Mouse (Mus musculus) forebrain, embryonic 12.5 days (tissue): ENCODE measurements around the gene D430041D05Rik. TPM values are rescaled to one million over a fixed set of nuclear protein-coding genes. Genes with fewer than 3 reads are reported as not detected.

Source experiments
- ATAC-seq: fragments of 200-750 bp; cut with Nextera tagmentation; 2 replicates; pipeline ENCODE4 v1.8.0; 2017; ENCODE audit warnings: moderate TSS enrichment; ENCODE audit not compliant: low FRiP score
- H3K27ac ChIP-seq: fragments of 300-500 bp; sonication (generic); 2 replicates; pipeline ENCODE4 v1.5.1; 2016; ENCODE audit warnings: mild to moderate bottlenecking
- H3K27me3 ChIP-seq: fragments of 300-500 bp; sonication (generic); 2 replicates; pipeline ENCODE4 v1.6.1; 2016; ENCODE audit warnings: mild to moderate bottlenecking
- H3K36me3 ChIP-seq: fragments of 300-500 bp; sonication (generic); replicated peaks from 2 replicates; pipeline ENCODE4 v1.6.1; 2016; ENCODE audit warnings: mild to moderate bottlenecking
- H3K4me1 ChIP-seq: fragments of 300-500 bp; sonication (generic); 2 replicates; pipeline ENCODE4 v1.6.1; 2016
- H3K4me2 ChIP-seq: fragments of 300-500 bp; sonication (generic); 2 replicates; pipeline ENCODE4 v1.6.1; 2016; ENCODE audit warnings: mild to moderate bottlenecking, moderate library complexity
- H3K4me3 ChIP-seq: fragments of 300-500 bp; sonication (generic); replicated peaks from 2 replicates; pipeline ENCODE4 v1.5.1; 2016; ENCODE audit warnings: mild to moderate bottlenecking
- H3K9ac ChIP-seq: fragments of 300-500 bp; sonication (generic); 2 replicates; pipeline ENCODE4 v1.6.1; 2016; ENCODE audit warnings: mild to moderate bottlenecking
- H3K9me3 ChIP-seq: fragments of 300-500 bp; sonication (generic); 2 replicates; pipeline ENCODE4 v1.6.1; 2016
- WGBS: fragments of 180-500 bp; shearing (Covaris S2); methylation state at CpG from one replicate; pipeline ENCODE4 v1.1.7; 2016; 5-methylcytosine and 5-hydroxymethylcytosine counted together
- polyA plus RNA-seq: library from polyadenylated mRNA; unstranded; fragments of >200 nt; fragmentation: Nextera tagmentation; extraction: Ambion mirVana; gene quantifications from 2 replicates; pipeline ENCODE4 v1.2.1, GENCODE M21; 2016

Gene D430041D05Rik
- polyA plus RNA-seq, 1 experiment from 2014 or later = 4.5 TPM

GRCm38 (mm10) chr2:104153876-104154275 is 256.9 kb downstream of the D430041D05Rik start:
- Histone ChIP-seq H3K9me3 (no peaks in the 10 kb centered on the region), H3K4me1 (no peaks in the 10 kb centered on the region), H3K27me3 (no peaks in the 10 kb centered on the region), H3K9ac (no peak overlapping the region), H3K4me3 (no peak overlapping the region), H3K4me2 (no peak overlapping the region), H3K27ac (no peak overlapping the region), H3K36me3 (no peaks in the 10 kb centered on the region; the same call in 1 of the 2 replicates)
- 85% methylated on average over 3 of the region's 3 CpGs for WGBS
- ATAC-seq = no peak

- no peak for ATAC-seq
- H3K9ac ChIP-seq = no peak overlapping the region
- no peaks in the 10 kb centered on the region; the same call in 1 of the 2 replicates for H3K36me3 ChIP-seq
- H3K4me1 ChIP-seq = no peaks in the 10 kb centered on the region
- no peak overlapping the region for H3K27ac ChIP-seq
- no peaks in the 10 kb centered on the region for H3K27me3 ChIP-seq
- 86% methylated on average over 4 of the region's 4 CpGs for WGBS
- no peaks in the 10 kb centered on the region for H3K9me3 ChIP-seq
- H3K4me3 ChIP-seq = no peak overlapping the region
- no peak overlapping the region for H3K4me2 ChIP-seq
These were observed 257.5 kb downstream of the D430041D05Rik start for GRCm38 (mm10) chr2:104153345-104153744.

GRCm38 (mm10) chr2:104150608-104151397 is 260.0 kb downstream of the D430041D05Rik start:
- no peak overlapping the region for H3K9ac ChIP-seq
- ATAC-seq = no peak
- no peaks in the 10 kb centered on the region; the same call in 1 of the 2 replicates for H3K36me3 ChIP-seq
- H3K27ac ChIP-seq = no peak overlapping the region
- no peaks in the 10 kb centered on the region for H3K9me3 ChIP-seq
- H3K4me1 ChIP-seq = no peaks in the 10 kb centered on the region
- H3K4me2 ChIP-seq = no peak overlapping the region
- 87% methylated on average over 6 of the region's 6 CpGs for WGBS
- no peaks in the 10 kb centered on the region for H3K27me3 ChIP-seq
- H3K4me3 ChIP-seq = no peak overlapping the region

- Histone ChIP-seq H3K9ac (no peak overlapping the region), H3K4me3 (no peak overlapping the region), H3K27me3 (no peaks in the 10 kb centered on the region), H3K4me2 (no peak overlapping the region), H3K36me3 (no peaks in the 10 kb centered on the region; the same call in 1 of the 2 replicates), H3K4me1 (no peaks in the 10 kb centered on the region), H3K9me3 (no peaks in the 10 kb centered on the region), H3K27ac (no peak overlapping the region)
- no peak for ATAC-seq
- 82% methylated on average over 4 of the region's 4 CpGs for WGBS
These were observed 262.8 kb downstream of the D430041D05Rik start for GRCm38 (mm10) chr2:104147910-104148561.

- WGBS = 89% methylated on average over 1 of the region's 1 CpGs
- Histone ChIP-seq H3K4me2 (no peak overlapping the region), H3K27ac (no peak overlapping the region), H3K4me3 (no peak overlapping the region), H3K9me3 (no peaks in the 10 kb centered on the region), H3K9ac (no peak overlapping the region), H3K36me3 (no peaks in the 10 kb centered on the region), H3K4me1 (no peaks in the 10 kb centered on the region), H3K27me3 (no peaks in the 10 kb centered on the region)
- ATAC-seq = no peak
These were observed 264.8 kb downstream of the D430041D05Rik start for GRCm38 (mm10) chr2:104145983-104146382.

- 84% methylated on average over 12 of the region's 12 CpGs for WGBS
- Histone ChIP-seq H3K9ac (no peak overlapping the region), H3K27me3 (no peaks in the 10 kb centered on the region), H3K4me1 (no peaks in the 10 kb centered on the region), H3K9me3 (no peaks in the 10 kb centered on the region), H3K27ac (no peak overlapping the region), H3K4me2 (no peak overlapping the region), H3K4me3 (no peak overlapping the region), H3K36me3 (no peaks in the 10 kb centered on the region)
- no peak for ATAC-seq
These were observed 266.8 kb downstream of the D430041D05Rik start for GRCm38 (mm10) chr2:104144004-104144403.

GRCm38 (mm10) chr2:104142140-104142539 is 268.7 kb downstream of the D430041D05Rik start:
- Histone ChIP-seq H3K4me2 (no peak overlapping the region), H3K4me3 (no peak overlapping the region), H3K27ac (no peak overlapping the region), H3K27me3 (no peaks in the 10 kb centered on the region), H3K36me3 (no peaks in the 10 kb centered on the region), H3K9me3 (no peaks in the 10 kb centered on the region), H3K4me1 (no peaks in the 10 kb centered on the region), H3K9ac (no peak overlapping the region)
- WGBS = 88% methylated on average over 8 of the region's 8 CpGs
- ATAC-seq = no peak

- no peaks in the 10 kb centered on the region for H3K36me3 ChIP-seq
- no peaks in the 10 kb centered on the region for H3K4me1 ChIP-seq
- H3K4me3 ChIP-seq = no peak overlapping the region
- H3K9me3 ChIP-seq = no peaks in the 10 kb centered on the region
- H3K9ac ChIP-seq = no peak overlapping the region
- no peak overlapping the region for H3K4me2 ChIP-seq
- H3K27ac ChIP-seq = no peak overlapping the region
- no peak for ATAC-seq
- 75% methylated on average over 2 of the region's 2 CpGs for WGBS
- no peaks in the 10 kb centered on the region; the same call in 1 of the 2 replicates for H3K27me3 ChIP-seq
These were observed 274.9 kb downstream of the D430041D05Rik start for GRCm38 (mm10) chr2:104135920-104136319.

- Histone ChIP-seq H3K9ac (no peak overlapping the region), H3K4me3 (no peak overlapping the region), H3K9me3 (no peaks in the 10 kb centered on the region), H3K4me2 (no peak overlapping the region), H3K36me3 (no peaks in the 10 kb centered on the region), H3K4me1 (no peaks in the 10 kb centered on the region), H3K27me3 (no peaks in the 10 kb centered on the region; the same call in 1 of the 2 replicates), H3K27ac (no peak overlapping the region)
- 54% methylated on average over 8 of the region's 8 CpGs for WGBS
- peak; percentile 81 for ATAC-seq
These were observed 276.4 kb downstream of the D430041D05Rik start for GRCm38 (mm10) chr2:104134150-104135056.

GRCm38 (mm10) chr2:104133042-104133810 is 277.6 kb downstream of the D430041D05Rik start:
- 53% methylated on average over 11 of the region's 12 CpGs for WGBS
- no peak for ATAC-seq
- H3K9me3 ChIP-seq = no peaks in the 10 kb centered on the region
- no peak overlapping the region for H3K27ac ChIP-seq
- no peaks in the 10 kb centered on the region; the same call in 1 of the 2 replicates for H3K27me3 ChIP-seq
- no peaks in the 10 kb centered on the region for H3K4me1 ChIP-seq
- H3K36me3 ChIP-seq = no peaks in the 10 kb centered on the region
- H3K4me3 ChIP-seq = no peak overlapping the region
- H3K9ac ChIP-seq = no peak overlapping the region
- no peak overlapping the region for H3K4me2 ChIP-seq

- H3K27me3 ChIP-seq = no peaks in the 10 kb centered on the region; the same call in 1 of the 2 replicates
- no peak for ATAC-seq
- no peak overlapping the region for H3K4me3 ChIP-seq
- no peaks in the 10 kb centered on the region for H3K9me3 ChIP-seq
- no peak overlapping the region for H3K9ac ChIP-seq
- no peak overlapping the region for H3K27ac ChIP-seq
- no peaks in the 10 kb centered on the region for H3K4me1 ChIP-seq
- H3K4me2 ChIP-seq = no peak overlapping the region
- no peaks in the 10 kb centered on the region for H3K36me3 ChIP-seq
- 77% methylated on average over 7 of the region's 7 CpGs for WGBS
These were observed 278.4 kb downstream of the D430041D05Rik start for GRCm38 (mm10) chr2:104132266-104132859.
